Mouse (Mus musculus): ENCODE measurements around the gene Vmn1r82. TPM values are rescaled to one million over a fixed set of nuclear protein-coding genes. Genes with fewer than 3 reads are reported as not detected.

Gene Vmn1r82
- polyA plus RNA-seq (2016; fragmentation: Nextera tagmentation; extraction: Ambion mirVana), result not detected in 2 replicates

- H3K4me3 ChIP-seq, result no peak within 1 kb of the TSS
- 62% methylated on average over 2 of the region's 2 CpGs for WGBS
- peaks cover 31% of the 10 kb centered on the region for H3K9me3 ChIP-seq
- no peaks in the 10 kb centered on the region for H3K4me1 ChIP-seq (replicated peaks)
- H3K27ac ChIP-seq, result no peak within 1 kb of the TSS
- DNase-seq (ENCODE audit: low spot score), result no peak
- H3K36me3 ChIP-seq, result no peaks in the 10 kb centered on the region
- H3K27me3 ChIP-seq (ENCODE audit: insufficient read depth, poor library complexity, severe bottlenecking), result no peaks in the 10 kb centered on the region
Observed at GRCm38 (mm10) chr7:12300130-12300529, at the start of gene Vmn1r82. Gene Vmn1r82 (plus strand): TSS chr7:12300430.

GRCm38 (mm10) chr7:12268169-12268568, 32.1 kb upstream of the Vmn1r82 start, which contains the start of gene Vmn1r81:
Gene Vmn1r81 (minus strand): TSS chr7:12268269.
- no peak for DNase-seq (ENCODE audit: low spot score)
- Histone ChIP-seq H3K9me3 (peaks cover 24% of the 10 kb centered on the region), H3K36me3 (no peaks in the 10 kb centered on the region), H3K4me3 (no peak within 1 kb of the TSS), H3K4me1 (replicated peaks) (no peaks in the 10 kb centered on the region), H3K27ac (no peak within 1 kb of the TSS), H3K27me3 (ENCODE audit: insufficient read depth, poor library complexity, severe bottlenecking) (no peaks in the 10 kb centered on the region)
- WGBS, result 78% methylated on average over 1 of the region's 1 CpGs

DNA sequence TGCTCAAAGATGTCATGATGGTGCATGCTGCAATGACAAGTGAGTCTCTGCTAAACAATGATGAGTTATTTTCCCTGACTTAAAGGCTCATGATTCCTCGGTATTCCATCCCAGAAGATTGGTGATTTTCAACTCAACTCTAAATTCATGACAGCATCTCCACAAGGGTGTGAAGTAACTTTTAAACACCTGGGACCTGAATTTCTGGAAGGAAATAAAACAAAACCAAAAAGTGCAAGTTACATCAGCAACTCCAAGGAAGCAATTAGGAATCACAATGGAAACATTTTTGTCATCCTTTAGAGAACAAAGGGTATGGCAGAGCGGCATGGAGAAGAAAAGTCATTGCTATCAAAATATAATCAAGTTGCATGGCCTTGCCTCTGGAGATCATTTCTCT, 29.2 kb downstream of the Vmn1r82 start, which contains the start of gene Vmn1r83:
Gene Vmn1r83, minus strand, starts transcription at position 101 of the 400 bp plus-strand sequence.
- DNase-seq (ENCODE audit: low spot score), result no peak
- Histone ChIP-seq H3K27ac (no peak within 1 kb of the TSS), H3K9me3 (peaks cover 34% of the 10 kb centered on the region), H3K4me1 (replicated peaks) (no peaks in the 10 kb centered on the region), H3K4me3 (no peak within 1 kb of the TSS), H3K36me3 (no peaks in the 10 kb centered on the region), H3K27me3 (ENCODE audit: insufficient read depth, poor library complexity, severe bottlenecking) (no peaks in the 10 kb centered on the region)
- WGBS, result 79% methylated on average over 2 of the region's 2 CpGs

Other genes starting within 250 kb of the Vmn1r82 start
- gene Vmn1r78, start 150.2 kb upstream of the Vmn1r82 start, polyA plus RNA-seq (2016; fragmentation: Nextera tagmentation; extraction: Ambion mirVana), result not detected in 2 replicates
- gene Vmn1r79, start 129.2 kb upstream of the Vmn1r82 start, polyA plus RNA-seq (2016; fragmentation: Nextera tagmentation; extraction: Ambion mirVana), result not detected in 2 replicates
- not detected in 2 replicates for gene Vmn1r80, start 111.1 kb upstream of the Vmn1r82 start, polyA plus RNA-seq (2016; fragmentation: Nextera tagmentation; extraction: Ambion mirVana)
- not detected in 2 replicates for gene Vmn1r81, start 32.2 kb upstream of the Vmn1r82 start, polyA plus RNA-seq (2016; fragmentation: Nextera tagmentation; extraction: Ambion mirVana)
- gene Vmn1r83, start 29.1 kb downstream of the Vmn1r82 start, polyA plus RNA-seq (2016; fragmentation: Nextera tagmentation; extraction: Ambion mirVana), result not detected in 2 replicates
- not detected in 2 replicates for gene Vmn1r84, start 68.8 kb downstream of the Vmn1r82 start, polyA plus RNA-seq (2016; fragmentation: Nextera tagmentation; extraction: Ambion mirVana)
- 2.9 and 4.0 TPM in 2 replicates for gene Zfp551, start 122.3 kb downstream of the Vmn1r82 start, polyA plus RNA-seq (2016; fragmentation: Nextera tagmentation; extraction: Ambion mirVana)
- 30.9 and 32.5 TPM in 2 replicates for gene Zfp606, start 177.9 kb downstream of the Vmn1r82 start, polyA plus RNA-seq (2016; fragmentation: Nextera tagmentation; extraction: Ambion mirVana)
- gene 2900092C05Rik, start 212.1 kb downstream of the Vmn1r82 start, polyA plus RNA-seq (2016; fragmentation: Nextera tagmentation; extraction: Ambion mirVana), result not detected in 2 replicates

Measured in hindbrain, embryonic 10.5 days (tissue).